Comparison of ENCODE assay signal across 10 mouse cellular contexts in genomic region chr1:161907795-161908457, GRCm38 (mm10). TPM values are rescaled to one million over a fixed set of nuclear protein-coding genes. Genes with fewer than 3 reads are reported as not detected.
DNase-seq lines count a peak whose midpoint lies in the region; ATAC-seq and TF ChIP-seq lines count a peak whose summit lies in the region.
"Had no signal": no experiment of that assay in that cellular context is flagged by ENCODE, and none has a peak within 500 bp of the region (broad histone marks: within the 10 kb centered on the region; RNA-seq: fewer than 3 reads in every experiment).

No protein-coding gene starts in this region.

- no peak for TF ChIP-seq EP300 in stomach, postnatal 0 days (optimal IDR thresholded peaks at IDR 0.05)

- H3K27me3 ChIP-seq in lung, embryonic 14.5 days (ENCODE audit: insufficient read depth, low read length), result no peaks in the 10 kb centered on the region
- H3K27me3 ChIP-seq in stomach, postnatal 0 days (ENCODE audit: control insufficient read depth, insufficient read depth, low read length), result no peaks in the 10 kb centered on the region
- H3K27me3 ChIP-seq in hindbrain, embryonic 14.5 days (ENCODE audit: control insufficient read depth, insufficient read depth, low read length), result no peaks in the 10 kb centered on the region
- H3K27me3 ChIP-seq: limb, embryonic 13.5 days had no signal

- TF ChIP-seq CTCF in lung, embryonic 14.5 days (IDR thresholded peaks at IDR 0.05; ENCODE audit: low read depth), result no peak
- TF ChIP-seq CTCF in stomach, postnatal 0 days (IDR thresholded peaks at IDR 0.05; ENCODE audit: low read depth), result no peak

- no peaks in the 10 kb centered on the region for H3K4me1 ChIP-seq in lung, embryonic 14.5 days (ENCODE audit: insufficient read depth)
- no peaks in the 10 kb centered on the region for H3K4me1 ChIP-seq in stomach, postnatal 0 days (replicated peaks; ENCODE audit: control insufficient read depth, insufficient read depth)
- no peaks in the 10 kb centered on the region for H3K4me1 ChIP-seq in hindbrain, embryonic 14.5 days (replicated peaks; ENCODE audit: control insufficient read depth, insufficient read depth, low read length)

- H3K36me3 ChIP-seq in lung, embryonic 14.5 days (ENCODE audit: insufficient read depth), result no peaks in the 10 kb centered on the region
- H3K36me3 ChIP-seq in stomach, postnatal 0 days (ENCODE audit: control insufficient read depth, insufficient read depth, low read length), result no peaks in the 10 kb centered on the region
- no peaks in the 10 kb centered on the region for H3K36me3 ChIP-seq in hindbrain, embryonic 14.5 days (replicated peaks; ENCODE audit: control insufficient read depth, insufficient read depth)
- H3K36me3 ChIP-seq: limb, embryonic 13.5 days had no signal

- no peak overlapping the region for H3K27ac ChIP-seq in lung, embryonic 14.5 days (ENCODE audit: low read depth)
- peak overlapping the region; percentile 53 for H3K27ac ChIP-seq in stomach, postnatal 0 days (replicated peaks)
- no peak overlapping the region for H3K27ac ChIP-seq in hindbrain, embryonic 14.5 days
- H3K27ac ChIP-seq: limb, embryonic 13.5 days; macrophage had no signal

- no peak overlapping the region for H3K4me3 ChIP-seq in lung, embryonic 14.5 days (ENCODE audit: low read depth, low read length)
- H3K4me3 ChIP-seq in stomach, postnatal 0 days (ENCODE audit: low read depth, low read length), result no peak overlapping the region
- no peak overlapping the region for H3K4me3 ChIP-seq in hindbrain, embryonic 14.5 days (replicated peaks; ENCODE audit: low read length)
- H3K4me3 ChIP-seq: limb, embryonic 13.5 days had no signal

- H3K9me3 ChIP-seq in lung, embryonic 14.5 days (ENCODE audit: low read depth, low read length), result no peaks in the 10 kb centered on the region
- H3K9me3 ChIP-seq in stomach, postnatal 0 days (ENCODE audit: control insufficient read depth, low read length), result no peaks in the 10 kb centered on the region
- H3K9me3 ChIP-seq in hindbrain, embryonic 14.5 days (ENCODE audit: control insufficient read depth, low read length), result no peaks in the 10 kb centered on the region
- H3K9me3 ChIP-seq: limb, embryonic 13.5 days had no signal

- peak; percentile 41; the same call in 1 of the 2 replicates for ATAC-seq in lung, embryonic 14.5 days (ENCODE audit: insufficient read depth)
- peak; percentile 61; the same call in 1 of the 2 replicates for ATAC-seq in stomach, postnatal 0 days (ENCODE audit: low FRiP score, low TSS enrichment)
- no peak for ATAC-seq in hindbrain, embryonic 14.5 days (ENCODE audit: low FRiP score)

- peak; percentile 11 for DNase-seq in adrenal gland, postnatal 10 days
- DNase-seq in adrenal gland, adult 18-20 months (ENCODE audit: low spot score in 2 of 2), result no peak
- DNase-seq in lung, embryonic 14.5 days, result peak; percentile 17
- no peak for DNase-seq in lung, postnatal 4 days
- DNase-seq in forelimb bud, embryonic 11.5 days (ENCODE audit: low read depth, low spot score), result peak; percentile 7
- DNase-seq in stomach, postnatal 0 days (ENCODE audit: low spot score), result no peak
- DNase-seq in gastrocnemius, adult 8-10 months (ENCODE audit: low spot score in 2 of 2), result no peak
- DNase-seq in hindbrain, embryonic 14.5 days (ENCODE audit: low spot score), result no peak

- H3K4me2 ChIP-seq in lung, embryonic 14.5 days, result no peak overlapping the region
- no peak overlapping the region for H3K4me2 ChIP-seq in stomach, postnatal 0 days (replicated peaks; ENCODE audit: low read depth)
- H3K4me2 ChIP-seq in hindbrain, embryonic 14.5 days (replicated peaks), result no peak overlapping the region
- H3K4me2 ChIP-seq: limb, embryonic 13.5 days had no signal

- 5% methylated on average over 2 of the region's 2 CpGs for WGBS in lung, embryonic 14.5 days
- WGBS in stomach, postnatal 0 days, result 5% methylated on average over 2 of the region's 2 CpGs
- 59% methylated on average over 2 of the region's 2 CpGs for WGBS in hindbrain, embryonic 14.5 days

- no peak overlapping the region for H3K9ac ChIP-seq in lung, embryonic 14.5 days
- no peak overlapping the region for H3K9ac ChIP-seq in stomach, postnatal 0 days (ENCODE audit: low read length)
- no peak overlapping the region for H3K9ac ChIP-seq in hindbrain, embryonic 14.5 days
- H3K9ac ChIP-seq: limb, embryonic 13.5 days had no signal

RNA-seq across cellular contexts. Expression of gene Suco, which starts 31.4 kb away (rescaled TPM):
- 10 to 100 TPM; 32.9 to 34.0 TPM for total RNA-seq in adrenal gland, postnatal 10 days (2021)
- total RNA-seq in adrenal gland, adult 18-20 months (2021), result 10 to 100 TPM; 39.1 to 44.6 TPM
- polyA plus RNA-seq in lung, embryonic 14.5 days (2014; fragmentation: Nextera tagmentation; extraction: Ambion mirVana), result 20.1 and 27.9 TPM in 2 replicates
- polyA plus RNA-seq in stomach, postnatal 0 days (2015; fragmentation: Nextera tagmentation; extraction: Ambion mirVana), result 10.9 and 11.4 TPM in 2 replicates
- total RNA-seq in gastrocnemius, adult 8-10 months (2022), result 1 to 10 TPM; 9.0 to 9.8 (median 9.2) TPM
- 25.7 and 25.8 TPM in 2 replicates for polyA plus RNA-seq in hindbrain, embryonic 14.5 days (2014; fragmentation: Nextera tagmentation; extraction: Ambion mirVana)

Comparison
In these comparisons a context has a peak if more than half of its experiments do, and no peak if none do; other contexts are left out.
1. DNase-seq: peak in adrenal gland, postnatal 10 days (single experiment), lung, embryonic 14.5 days (single experiment) and forelimb bud, embryonic 11.5 days (single experiment); none in adrenal gland, adult 18-20 months (0 of 2), lung, postnatal 4 days (0 of 2), stomach, postnatal 0 days (single experiment), gastrocnemius, adult 8-10 months (0 of 2) and hindbrain, embryonic 14.5 days (single experiment).